ENCODE assay signal across 10 mouse cellular contexts in the genomic region with DNA sequence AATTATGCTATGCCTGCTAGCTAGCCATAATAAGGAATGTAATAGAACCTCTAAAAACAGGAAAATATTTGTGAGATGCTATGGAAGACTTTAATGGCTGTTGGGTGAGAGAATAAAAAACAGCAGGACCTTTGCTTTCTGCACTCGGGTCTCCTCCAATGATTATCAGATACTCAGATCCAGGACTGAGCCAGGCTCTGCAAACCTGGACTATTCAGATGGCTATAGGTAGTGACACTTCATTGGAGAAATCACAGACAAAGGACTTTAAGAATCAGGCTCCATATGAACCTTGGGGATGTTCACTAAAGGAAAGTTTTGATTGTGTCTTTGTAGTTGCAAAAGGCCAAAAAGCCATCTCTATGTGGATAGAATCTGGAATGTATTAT.
"Had no signal": no experiment of that assay in that cellular context is flagged by ENCODE, and none has a peak within 500 bp of the region (broad histone marks: within the 10 kb centered on the region; RNA-seq: fewer than 3 reads in every experiment).

No protein-coding gene starts in this region.

- H3K4me1 ChIP-seq: liver, embryonic 13.5 days; lung, embryonic 15.5 days; neural tube, embryonic 12.5 days had no signal

- H3K27me3 ChIP-seq: liver, embryonic 13.5 days; lung, embryonic 15.5 days; neural tube, embryonic 12.5 days had no signal

- H3K27ac ChIP-seq: left cerebral cortex, adult 2 months; liver, embryonic 13.5 days; lung, embryonic 15.5 days; macrophage; neural tube, embryonic 12.5 days; stomach, postnatal 0 days had no signal

- H3K9me3 ChIP-seq: liver, embryonic 13.5 days; lung, embryonic 15.5 days; megakaryocyte, embryonic 14.5 days; neural tube, embryonic 12.5 days had no signal

- DNase-seq: kidney, postnatal 25 days; liver; liver, embryonic 13.5 days; liver, postnatal 0 days had no signal

- ATAC-seq: liver, postnatal 0 days had no signal

- H3K4me3 ChIP-seq: left cerebral cortex, adult 2 months; liver, embryonic 13.5 days; lung, embryonic 15.5 days; neural tube, embryonic 12.5 days had no signal

- H3K9ac ChIP-seq: liver, embryonic 13.5 days; liver, postnatal 0 days; lung, embryonic 15.5 days; neural tube, embryonic 12.5 days had no signal

- H3K4me2 ChIP-seq: liver, embryonic 13.5 days; lung, embryonic 15.5 days; neural tube, embryonic 12.5 days had no signal

- H3K36me3 ChIP-seq: liver, embryonic 13.5 days; lung, embryonic 15.5 days; neural tube, embryonic 12.5 days had no signal
